Mouse (Mus musculus) embryonic facial prominence, embryonic 15.5 days (tissue): ENCODE measurements around the gene Klf8. TPM values are rescaled to one million over a fixed set of nuclear protein-coding genes. Genes with fewer than 3 reads are reported as not detected.

Source experiments
- ATAC-seq: fragments of 200-750 bp; cut with Nextera tagmentation; 2 replicates; pipeline ENCODE4 v1.8.0; 2017; ENCODE audit warnings: low read depth, moderate TSS enrichment; ENCODE audit not compliant: insufficient number of reproducible peaks, low FRiP score, low TSS enrichment
- H3K27ac ChIP-seq: fragments of 300-500 bp; sonication (generic); replicated peaks from 2 replicates; pipeline ENCODE4 v1.5.1; 2015; ENCODE audit warnings: mild to moderate bottlenecking, inconsistent platforms
- H3K27me3 ChIP-seq: fragments of 300-500 bp; sonication (generic); 2 replicates; pipeline ENCODE4 v1.6.1; 2015; ENCODE audit warnings: inconsistent platforms
- H3K36me3 ChIP-seq: fragments of 300-500 bp; sonication (generic); 2 replicates; pipeline ENCODE4 v1.6.1; 2015; ENCODE audit warnings: mild to moderate bottlenecking, inconsistent platforms
- H3K4me1 ChIP-seq: fragments of 300-500 bp; sonication (generic); 2 replicates; pipeline ENCODE4 v1.6.1; 2015; ENCODE audit warnings: inconsistent platforms
- H3K4me2 ChIP-seq: fragments of 300-500 bp; sonication (generic); replicated peaks from 2 replicates; pipeline ENCODE4 v1.6.1; 2015; ENCODE audit warnings: mild to moderate bottlenecking, inconsistent platforms
- H3K4me3 ChIP-seq: fragments of 300-500 bp; sonication (generic); replicated peaks from 2 replicates; pipeline ENCODE4 v1.5.1; 2015; ENCODE audit warnings: mild to moderate bottlenecking, inconsistent platforms
- H3K9ac ChIP-seq: fragments of 300-500 bp; sonication (generic); 2 replicates; pipeline ENCODE4 v1.6.1; 2015; ENCODE audit warnings: inconsistent platforms
- H3K9me3 ChIP-seq: fragments of 300-500 bp; sonication (generic); replicated peaks from 2 replicates; pipeline ENCODE4 v1.6.1; 2016; ENCODE audit warnings: inconsistent platforms
- WGBS: fragments of 180-500 bp; shearing (Covaris S2); methylation state at CpG from one replicate; pipeline ENCODE4 v1.1.7; 2015; 5-methylcytosine and 5-hydroxymethylcytosine counted together
- polyA plus RNA-seq: library from polyadenylated mRNA; unstranded; fragments of >200 nt; fragmentation: Nextera tagmentation; extraction: Ambion mirVana; gene quantifications from 2 replicates; pipeline ENCODE4 v1.2.1, GENCODE M21; 2015

Gene Klf8
- polyA plus RNA-seq, 1 experiment from 2014 or later: 1.9 TPM

DNA sequence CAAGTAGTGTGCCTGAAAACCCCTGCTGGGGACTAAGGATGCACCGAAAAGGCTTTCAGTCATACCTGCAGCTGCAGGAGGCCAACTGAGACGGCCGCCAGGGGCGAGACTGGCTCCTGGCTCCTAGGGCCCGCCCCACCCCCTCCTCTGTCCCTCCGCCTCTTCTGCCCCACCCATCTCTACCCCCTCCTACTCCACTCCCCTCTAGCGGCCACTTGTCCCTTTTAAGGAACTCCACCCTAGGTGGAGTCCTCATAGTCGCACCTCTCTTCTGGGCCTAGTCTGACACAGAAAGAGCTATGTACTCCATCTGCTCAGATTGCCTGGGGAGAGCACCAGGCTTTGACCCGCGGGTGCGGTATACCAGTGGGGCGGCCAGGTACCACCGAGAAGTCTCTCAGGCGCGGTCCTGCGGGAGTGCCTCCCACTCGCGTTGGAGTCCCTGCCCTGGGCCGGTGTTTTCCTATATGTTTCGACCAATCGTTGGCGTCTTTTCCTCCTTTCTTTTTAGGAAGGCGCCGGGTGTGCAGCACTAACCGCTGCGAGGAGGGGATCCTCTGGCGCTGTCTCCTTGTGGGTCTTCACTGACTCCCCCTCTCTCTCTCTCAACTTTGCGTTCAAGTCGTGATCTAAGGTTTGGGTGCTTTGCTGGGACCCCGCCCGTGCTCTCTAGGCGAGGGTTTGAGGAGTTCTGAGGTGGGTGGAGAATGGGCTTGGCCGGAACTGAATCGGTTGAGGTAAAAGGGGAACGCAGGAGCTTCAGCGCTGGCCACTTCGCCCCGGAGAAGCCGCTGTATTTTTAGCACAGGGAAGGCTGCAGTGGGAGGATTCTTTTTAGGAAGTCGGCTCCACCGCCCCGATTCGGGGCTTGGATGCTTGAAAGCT is 122.3 kb downstream of the Klf8 start:
- Histone ChIP-seq H3K27me3 (peaks cover 9% of the 10 kb centered on the region), H3K9me3 (no peaks in the 10 kb centered on the region), H3K27ac (peak overlapping the region; percentile 60; the same call in 1 of the 2 replicates), H3K36me3 (no peaks in the 10 kb centered on the region), H3K4me3 (peak overlapping the region; percentile 49), H3K9ac (no peak overlapping the region; the same call in 1 of the 2 replicates), H3K4me2 (peak overlapping the region; percentile 57), H3K4me1 (no peaks in the 10 kb centered on the region)
- WGBS: 16% methylated on average over 42 of the region's 43 CpGs
- peak; percentile 76 for ATAC-seq

DNA sequence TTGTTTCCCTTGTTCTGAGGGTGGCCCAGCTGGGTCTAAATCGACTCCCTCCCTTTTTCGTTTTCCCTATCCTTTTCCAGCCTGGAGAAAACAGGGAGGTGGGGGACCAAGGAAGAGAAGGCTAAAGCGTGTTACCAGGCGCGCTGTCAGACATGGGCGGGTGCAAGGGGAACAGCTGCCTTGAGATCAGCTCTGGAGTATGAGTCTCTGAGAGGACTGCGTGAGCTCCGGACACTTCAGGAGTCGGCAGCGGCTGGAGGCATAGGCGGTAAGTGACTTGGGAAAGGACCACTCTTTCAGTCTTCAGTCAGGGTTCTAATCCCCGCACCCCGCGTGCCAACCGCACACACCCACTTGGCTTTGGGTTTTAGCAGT is 122.9 kb downstream of the Klf8 start:
- Histone ChIP-seq H3K27me3 (peaks cover 9% of the 10 kb centered on the region), H3K9me3 (no peaks in the 10 kb centered on the region), H3K4me1 (no peaks in the 10 kb centered on the region), H3K27ac (peak overlapping the region; percentile 60; the same call in 1 of the 2 replicates), H3K36me3 (no peaks in the 10 kb centered on the region), H3K4me3 (peak overlapping the region; percentile 49), H3K4me2 (peak overlapping the region; percentile 57), H3K9ac (0 out of 2 replicates have a peak overlapping the region, but pooled peaks have one; percentile 12)
- 19% methylated on average over 15 of the region's 15 CpGs for WGBS
- no peak for ATAC-seq

DNA sequence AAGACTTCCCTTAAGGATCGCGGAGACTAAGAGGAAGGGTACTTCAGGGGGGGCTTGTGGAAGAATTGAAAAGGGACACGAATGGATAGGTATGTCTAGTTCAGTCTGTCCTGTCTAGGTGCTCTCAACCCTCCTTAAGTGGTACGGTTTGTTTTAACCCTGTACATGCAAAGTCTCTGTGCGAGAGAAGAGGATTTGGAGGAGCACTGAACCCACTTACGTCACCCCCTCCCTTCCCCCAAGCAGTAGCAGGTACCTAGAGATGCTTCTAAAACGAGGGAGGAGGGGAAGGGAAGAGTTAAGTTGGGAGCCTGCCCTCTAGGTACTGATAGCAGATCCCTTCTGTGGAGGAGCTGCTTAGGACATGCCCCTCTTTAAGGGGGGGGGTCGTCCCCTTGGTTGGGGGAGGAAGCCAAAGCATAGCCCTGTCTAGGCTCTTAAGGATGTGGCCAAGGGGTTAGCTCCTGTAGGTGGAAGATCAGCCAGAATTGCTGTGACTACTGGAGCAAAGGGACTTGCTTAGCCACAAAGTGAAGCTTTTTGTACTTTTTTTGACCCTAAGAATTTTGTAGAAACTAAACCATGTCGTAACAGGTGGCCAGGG is 123.5 kb downstream of the Klf8 start:
- no peaks in the 10 kb centered on the region for H3K9me3 ChIP-seq
- peak overlapping the region; percentile 49 for H3K4me3 ChIP-seq
- peak overlapping the region; percentile 57 for H3K4me2 ChIP-seq
- ATAC-seq: no peak
- no peaks in the 10 kb centered on the region for H3K36me3 ChIP-seq
- 0 out of 2 replicates have a peak overlapping the region, but pooled peaks have one; percentile 12 for H3K9ac ChIP-seq
- H3K27me3 ChIP-seq: peaks cover 9% of the 10 kb centered on the region
- 35% methylated on average over 9 of the region's 9 CpGs for WGBS
- no peaks in the 10 kb centered on the region for H3K4me1 ChIP-seq
- no peak overlapping the region for H3K27ac ChIP-seq

DNA sequence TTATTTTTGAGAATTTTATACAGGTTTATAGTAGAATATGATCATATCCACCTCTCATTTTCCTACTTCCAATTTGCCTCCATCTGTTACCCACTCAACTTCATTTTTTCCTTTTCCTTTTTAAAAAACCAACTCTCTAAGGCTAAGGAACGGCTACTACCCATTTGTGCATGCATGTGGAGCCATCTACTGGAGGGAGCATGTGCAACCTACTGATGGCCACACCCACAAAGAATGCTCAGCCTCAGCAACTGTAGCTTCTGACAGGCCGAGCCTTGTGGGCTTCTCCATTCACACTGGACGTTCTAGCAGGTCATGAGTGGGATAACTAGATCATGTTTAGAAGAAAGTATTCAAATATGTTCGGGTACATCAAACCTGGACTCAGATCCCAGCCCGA is 129.5 kb downstream of the Klf8 start:
- 33% methylated on average over 5 of the region's 5 CpGs for whole genome bisulfite sequencing
- no peak for ATAC-seq
- no peaks in the 10 kb centered on the region for H3K9me3 ChIP-seq
- H3K27ac ChIP-seq: no peak overlapping the region
- no peaks in the 10 kb centered on the region for H3K4me1 ChIP-seq
- no peaks in the 10 kb centered on the region for H3K27me3 ChIP-seq
- H3K36me3 ChIP-seq: no peaks in the 10 kb centered on the region
- H3K4me3 ChIP-seq: no peak overlapping the region
- H3K9ac ChIP-seq: no peak overlapping the region
- H3K4me2 ChIP-seq: no peak overlapping the region

DNA sequence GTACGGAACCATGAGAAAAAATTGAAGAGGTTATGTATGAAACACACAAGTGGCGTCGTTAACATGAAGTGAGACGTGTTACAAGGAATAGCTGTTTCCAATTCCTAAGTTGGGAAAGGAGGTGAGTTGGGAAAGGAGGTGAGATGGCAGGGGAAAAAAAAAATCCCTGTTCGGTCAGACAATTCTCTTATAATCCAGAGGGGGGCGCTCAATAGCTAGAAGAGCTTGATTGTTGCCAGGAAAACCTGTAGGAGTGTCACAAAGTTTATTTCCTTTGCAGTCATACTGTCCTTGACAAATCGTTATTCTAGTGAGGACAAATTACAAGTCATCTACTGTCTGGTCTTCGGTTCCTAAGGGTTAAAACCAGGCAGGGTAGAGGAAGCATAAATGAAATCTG is 132.5 kb downstream of the Klf8 start:
- H3K4me2 ChIP-seq: no peak overlapping the region
- H3K9ac ChIP-seq: no peak overlapping the region
- H3K27ac ChIP-seq: no peak overlapping the region
- ATAC-seq: no peak
- no peak overlapping the region for H3K4me3 ChIP-seq
- H3K4me1 ChIP-seq: no peaks in the 10 kb centered on the region
- H3K27me3 ChIP-seq: no peaks in the 10 kb centered on the region
- H3K9me3 ChIP-seq: no peaks in the 10 kb centered on the region
- 38% methylated on average over 8 of the region's 8 CpGs for WGBS
- H3K36me3 ChIP-seq: no peaks in the 10 kb centered on the region

DNA sequence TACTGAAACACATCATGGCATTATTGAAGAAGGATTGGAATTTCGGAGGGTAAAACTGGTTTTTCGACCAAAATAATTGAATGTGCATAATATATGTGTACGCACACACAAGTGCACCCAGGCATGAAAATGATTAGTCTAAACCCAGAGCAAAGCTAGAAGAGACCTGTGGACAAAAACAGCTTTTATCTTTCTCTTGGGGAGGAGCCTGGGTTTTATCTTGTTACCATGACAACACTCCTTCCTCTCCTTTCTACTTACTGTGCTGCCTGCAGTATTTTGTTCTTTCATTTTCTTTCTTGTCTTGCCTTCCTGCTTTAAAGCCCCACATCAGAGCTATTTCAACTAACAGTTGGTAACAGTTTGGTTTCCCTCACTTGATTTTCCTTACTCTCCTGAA is 137.8 kb downstream of the Klf8 start:
- no peaks in the 10 kb centered on the region for H3K9me3 ChIP-seq
- no peaks in the 10 kb centered on the region for H3K27me3 ChIP-seq
- no peak for ATAC-seq
- no peak overlapping the region for H3K27ac ChIP-seq
- no peaks in the 10 kb centered on the region for H3K36me3 ChIP-seq
- H3K4me3 ChIP-seq: no peak overlapping the region
- no peak overlapping the region for H3K4me2 ChIP-seq
- no peak overlapping the region for H3K9ac ChIP-seq
- WGBS: 65% methylated on average over 3 of the region's 3 CpGs
- H3K4me1 ChIP-seq: no peaks in the 10 kb centered on the region

DNA sequence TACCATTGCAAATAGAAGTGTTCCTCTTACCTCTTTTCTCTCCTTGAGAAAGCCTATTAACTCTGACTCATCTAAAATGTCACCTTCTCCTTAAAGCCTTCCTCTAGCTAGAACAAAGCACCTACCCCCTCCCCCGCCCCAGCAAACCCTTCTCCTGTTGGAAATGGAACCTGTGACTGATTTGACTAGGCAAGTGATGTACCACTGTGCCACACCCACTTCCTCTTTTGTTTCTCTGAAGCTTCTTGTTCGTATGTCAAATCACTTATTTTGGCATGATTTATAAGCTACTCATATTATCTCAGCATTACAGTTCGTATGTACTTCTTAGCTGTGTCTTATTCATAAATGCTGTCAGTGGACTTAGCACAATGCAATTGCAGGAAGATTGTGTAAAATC is 144.5 kb downstream of the Klf8 start:
- Histone ChIP-seq H3K4me2 (no peak overlapping the region), H3K9ac (no peak overlapping the region), H3K36me3 (no peaks in the 10 kb centered on the region), H3K9me3 (no peaks in the 10 kb centered on the region), H3K27me3 (no peaks in the 10 kb centered on the region), H3K4me1 (no peaks in the 10 kb centered on the region), H3K27ac (no peak overlapping the region), H3K4me3 (no peak overlapping the region)
- no peak for ATAC-seq
- WGBS: 67% methylated on average over 3 of the region's 3 CpGs

DNA sequence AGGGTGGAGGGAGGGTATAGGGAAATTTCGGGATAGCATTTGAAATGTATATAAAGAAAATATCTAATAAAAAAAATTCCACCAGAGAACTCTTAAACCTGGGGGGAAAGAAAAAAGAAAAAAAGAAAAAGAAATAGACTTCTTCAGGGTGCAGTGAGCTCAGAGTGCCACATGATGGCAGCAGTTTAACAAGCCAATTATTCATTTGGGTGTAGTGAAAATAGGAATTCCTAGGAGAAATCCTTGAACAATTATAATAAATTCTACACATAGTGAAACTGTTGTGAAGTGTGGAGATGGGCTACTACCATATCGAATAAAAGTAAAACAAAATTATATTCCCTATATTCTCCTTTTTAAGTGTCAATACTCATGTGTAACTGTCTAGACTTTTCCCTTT is 152.0 kb downstream of the Klf8 start:
- no peaks in the 10 kb centered on the region for H3K9me3 ChIP-seq
- no peaks in the 10 kb centered on the region for H3K4me1 ChIP-seq
- WGBS: 46% methylated on average over 2 of the region's 2 CpGs
- no peaks in the 10 kb centered on the region for H3K36me3 ChIP-seq
- no peak overlapping the region for H3K9ac ChIP-seq
- ATAC-seq: no peak
- H3K27ac ChIP-seq: no peak overlapping the region
- H3K4me3 ChIP-seq: no peak overlapping the region
- no peak overlapping the region for H3K4me2 ChIP-seq
- no peaks in the 10 kb centered on the region for H3K27me3 ChIP-seq

DNA sequence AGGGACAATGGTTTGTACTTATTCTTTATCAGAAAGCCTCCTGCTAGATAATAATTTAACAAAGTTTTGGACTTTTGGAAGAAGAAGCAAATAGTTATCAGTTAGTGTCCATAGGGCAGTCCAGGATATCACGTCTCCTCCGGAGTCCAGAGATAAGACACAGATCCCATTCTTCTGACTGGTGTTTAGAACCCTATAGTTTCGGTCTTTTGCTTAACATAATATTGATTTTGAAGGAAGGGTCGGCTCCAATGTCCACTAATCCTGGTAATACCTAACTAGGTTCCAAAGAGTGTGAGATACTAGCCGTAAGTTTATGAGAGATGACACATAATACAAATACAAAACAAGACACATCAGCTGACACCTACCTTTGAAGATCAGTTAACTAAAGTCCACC is 179.8 kb downstream of the Klf8 start:
- 85% methylated on average over 5 of the region's 5 CpGs for WGBS
- H3K4me3 ChIP-seq: no peak overlapping the region
- no peaks in the 10 kb centered on the region for H3K4me1 ChIP-seq
- no peaks in the 10 kb centered on the region for H3K27me3 ChIP-seq
- H3K9me3 ChIP-seq: no peaks in the 10 kb centered on the region
- ATAC-seq: no peak
- no peak overlapping the region for H3K27ac ChIP-seq
- H3K36me3 ChIP-seq: no peaks in the 10 kb centered on the region
- H3K9ac ChIP-seq: no peak overlapping the region
- H3K4me2 ChIP-seq: no peak overlapping the region

DNA sequence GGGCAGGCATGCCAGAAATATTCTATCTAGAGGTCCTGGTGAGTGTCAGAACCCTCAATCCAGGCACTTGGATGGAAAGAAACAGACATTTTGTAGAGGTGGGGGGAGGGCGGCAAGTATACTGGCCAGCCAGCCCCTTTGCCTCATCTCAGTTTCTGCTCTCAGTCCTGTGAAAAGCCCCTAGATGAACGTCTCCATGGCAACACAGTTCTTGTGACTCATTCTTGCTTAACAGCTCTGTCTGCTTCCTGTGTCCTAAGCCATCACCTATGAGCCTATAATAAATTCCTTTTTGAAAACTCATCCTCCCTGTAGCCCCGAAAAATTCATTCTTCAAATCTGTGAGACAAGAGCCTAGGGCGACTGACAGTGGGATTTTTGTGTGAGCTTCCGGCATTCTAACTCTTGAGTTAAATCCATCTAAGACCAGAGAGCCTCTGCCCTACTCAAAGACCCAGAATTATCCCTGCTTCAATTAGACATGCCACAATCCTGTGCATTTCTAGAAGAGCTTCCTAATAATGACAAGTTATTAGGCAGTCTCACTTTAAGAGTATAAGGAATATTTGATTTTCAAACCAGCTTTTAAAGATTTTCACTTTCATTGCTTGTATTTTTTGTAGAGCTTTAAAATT is 196.5 kb downstream of the Klf8 start:
- no peak overlapping the region for H3K27ac ChIP-seq
- no peak overlapping the region for H3K4me2 ChIP-seq
- ATAC-seq: no peak
- no peaks in the 10 kb centered on the region for H3K4me1 ChIP-seq
- WGBS: 32% methylated on average over 5 of the region's 5 CpGs
- no peaks in the 10 kb centered on the region for H3K9me3 ChIP-seq
- H3K4me3 ChIP-seq: no peak overlapping the region
- no peak overlapping the region for H3K9ac ChIP-seq
- no peaks in the 10 kb centered on the region for H3K27me3 ChIP-seq
- H3K36me3 ChIP-seq: no peaks in the 10 kb centered on the region

DNA sequence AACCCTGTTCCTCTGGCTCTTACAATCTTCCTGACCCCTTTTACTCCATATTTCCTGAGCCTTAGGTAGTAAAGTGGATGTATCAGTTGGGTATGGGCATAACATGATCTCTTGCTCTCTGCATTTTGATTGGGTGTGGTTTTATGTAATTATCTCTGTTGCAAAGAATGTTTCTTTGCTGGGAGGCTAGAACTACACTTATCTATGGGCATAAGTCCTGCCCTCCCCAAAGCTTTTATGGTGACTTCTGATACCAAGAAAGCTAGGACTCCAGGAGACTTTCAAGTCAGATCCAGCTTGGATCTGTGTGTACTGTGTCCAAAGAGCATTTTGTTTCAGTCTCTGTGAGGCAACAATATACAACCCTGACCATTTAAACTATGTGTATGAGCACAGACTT is 202.3 kb downstream of the Klf8 start:
- no peak overlapping the region for H3K4me3 ChIP-seq

More for the DNA sequence above, 202.3 kb downstream of the Klf8 start:
- no peaks in the 10 kb centered on the region for H3K27me3 ChIP-seq
- no peak for ATAC-seq
- H3K9ac ChIP-seq: no peak overlapping the region
- no peak overlapping the region for H3K27ac ChIP-seq
- no peak overlapping the region for H3K4me2 ChIP-seq
- no peaks in the 10 kb centered on the region for H3K36me3 ChIP-seq
- no peaks in the 10 kb centered on the region for H3K4me1 ChIP-seq
- H3K9me3 ChIP-seq: no peaks in the 10 kb centered on the region
